Mouse (Mus musculus) erythroblast, embryonic 14.5 days (primary cell): ENCODE measurements around the gene Clp1.

Source experiments
- GATA1 ChIP-seq: IDR thresholded peaks from 2 replicates; pipeline ENCODE4 v1.6.1; 2012; ENCODE audit warnings: low read length, inconsistent platforms, mixed read lengths
- TAL1 ChIP-seq: IDR thresholded peaks from 3 replicates; pipeline ENCODE4 v1.6.1; 2012; ENCODE audit warnings: low read length, inconsistent platforms, mixed read lengths

DNA sequence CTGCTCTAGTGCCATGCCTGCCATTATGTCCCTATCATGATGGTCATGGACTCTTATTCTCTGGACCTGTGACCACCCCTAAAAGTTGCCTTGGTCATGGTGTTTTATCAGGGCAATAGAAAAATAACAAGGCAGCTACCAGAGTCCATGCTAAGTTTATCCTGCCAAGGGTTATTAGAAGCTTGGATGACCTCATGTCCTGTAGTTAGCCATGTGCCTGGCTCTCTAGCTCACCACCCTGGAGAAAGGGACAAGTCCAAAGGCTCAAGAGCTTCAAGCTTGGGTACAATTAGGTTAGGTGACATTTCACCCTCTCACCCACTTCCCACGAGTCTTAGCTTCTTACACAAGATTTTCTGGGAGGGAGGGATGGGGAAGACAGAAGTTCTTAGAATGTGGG lies 35.7 kb upstream of the Clp1 start:
- TF ChIP-seq TAL1 (no peak), GATA1 (no peak)
